Mouse (Mus musculus): ENCODE measurements around the gene Zfp334. TPM values are rescaled to one million over a fixed set of nuclear protein-coding genes. Genes with fewer than 3 reads are reported as not detected.

Gene Zfp334
- polyA plus RNA-seq (2017; shearing (Covaris generic)): not detected

DNA sequence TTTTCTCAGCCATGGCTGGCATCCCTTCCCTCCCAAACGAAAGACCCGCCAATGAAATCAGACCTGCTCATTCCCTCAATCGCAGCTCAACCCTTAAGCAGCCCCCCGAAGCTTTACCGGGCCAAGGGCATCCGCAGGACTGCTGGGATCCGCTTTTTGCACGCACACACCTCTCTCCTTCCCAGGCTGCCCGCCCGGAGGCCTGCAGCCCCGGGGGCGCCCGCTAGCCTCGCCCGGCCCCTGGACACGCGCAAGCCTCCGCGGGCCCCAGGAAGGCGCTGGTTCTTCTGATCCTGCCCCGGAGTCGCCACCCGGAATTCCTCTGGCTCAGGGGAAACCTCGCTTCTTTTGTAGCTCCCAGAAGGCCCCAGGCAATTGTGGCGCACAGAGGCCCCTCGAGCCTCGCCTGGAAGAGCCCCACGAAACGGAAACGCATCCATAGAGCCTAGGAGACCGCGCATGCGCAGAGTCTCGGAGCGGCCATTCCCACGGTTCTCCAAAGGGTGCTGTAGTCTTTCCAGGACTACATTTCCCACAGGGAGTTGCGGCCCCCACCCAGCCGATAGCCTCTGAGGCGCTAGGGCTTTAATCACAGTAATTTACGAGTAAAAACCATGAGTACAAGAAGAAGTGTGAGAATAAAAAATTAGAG lies at the start of gene Zfp334:
TSS of gene Zfp334 (minus strand) at position 416 of the 652 bp plus-strand sequence.
- no peak for ATAC-seq

DNA sequence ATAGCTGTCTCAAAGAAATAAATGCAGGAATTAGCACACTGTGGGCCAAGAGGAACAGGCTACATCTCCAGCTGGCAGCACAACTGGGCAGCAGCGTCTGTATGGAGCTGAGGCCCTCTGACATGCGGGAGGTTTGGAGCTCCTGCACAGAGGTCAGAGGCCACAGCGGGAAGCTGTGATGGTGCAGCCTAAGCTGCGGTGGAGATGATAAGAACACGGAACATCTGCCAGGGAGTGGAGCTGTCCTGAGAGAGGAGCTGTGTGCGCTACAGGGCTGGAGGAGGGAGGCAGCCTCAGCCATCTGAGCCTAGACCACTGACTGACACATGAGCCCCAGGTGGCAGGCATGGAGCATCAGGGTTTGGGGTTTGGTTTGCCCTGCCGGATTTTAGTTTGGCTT lies 40.6 kb upstream of the Zfp334 start:
- ATAC-seq: no peak

DNA sequence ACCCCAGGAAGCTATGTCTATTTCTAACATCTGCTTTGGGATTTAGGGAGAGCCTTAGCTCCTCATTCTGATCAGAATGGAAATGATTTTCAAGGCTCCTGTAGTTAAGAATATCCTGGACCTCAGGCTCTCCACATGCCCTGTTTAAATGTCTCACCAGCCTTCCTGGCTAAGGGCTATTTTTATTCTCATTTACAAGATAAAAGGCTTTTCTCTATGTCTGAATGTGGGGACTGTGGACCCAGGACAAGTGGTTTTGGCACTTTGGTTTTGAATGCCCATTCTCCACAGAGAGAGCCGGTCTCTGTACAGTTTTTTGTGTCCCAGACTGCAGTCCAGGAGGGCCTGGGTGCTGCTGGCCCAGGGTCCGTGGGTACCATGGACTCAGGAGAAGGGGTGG lies 32.1 kb upstream of the Zfp334 start:
- no peak for ATAC-seq

DNA sequence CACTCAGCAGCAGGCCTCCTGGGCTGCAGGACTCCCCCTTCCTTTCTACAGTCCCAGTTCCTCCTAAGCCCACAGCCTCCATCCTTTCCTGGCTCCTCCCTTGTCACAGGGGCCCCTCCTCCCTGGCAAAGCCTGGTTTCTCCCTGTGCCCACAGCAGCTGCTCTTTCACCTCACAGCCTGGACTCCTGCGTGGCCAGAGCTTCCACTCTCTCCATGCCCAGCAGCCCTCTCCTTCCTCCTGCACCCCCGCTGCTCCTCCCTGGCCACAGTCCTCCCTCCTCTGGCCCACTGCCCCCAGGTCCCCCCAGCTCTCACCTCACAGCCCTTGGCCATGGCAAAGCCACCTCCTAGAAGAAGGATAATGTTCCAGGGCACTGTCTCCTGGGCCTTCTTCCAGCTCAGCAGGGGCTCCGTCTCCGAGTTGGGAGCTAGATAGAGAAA lies 31.6 kb upstream of the Zfp334 start:
- no peak for ATAC-seq

DNA sequence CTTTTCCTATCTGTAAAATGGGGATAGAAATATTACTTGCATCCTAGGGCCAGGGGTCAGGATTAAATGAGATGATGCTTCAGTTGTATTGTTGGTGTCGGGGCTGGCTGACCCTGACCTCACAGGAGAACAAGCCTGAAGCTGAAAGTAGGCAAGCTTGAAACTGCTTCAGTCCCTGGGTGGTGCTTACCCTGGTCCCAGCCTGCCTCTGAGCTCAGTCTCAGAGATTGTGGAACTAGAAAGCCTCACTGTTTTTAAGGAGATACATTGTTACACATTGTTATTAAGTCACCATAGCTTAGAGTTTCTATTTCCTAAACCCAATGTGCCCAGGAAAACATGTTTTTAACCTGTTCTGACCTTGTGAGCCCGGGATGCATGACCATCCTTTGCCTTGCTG lies 30.5 kb upstream of the Zfp334 start:
- ATAC-seq: no peak

DNA sequence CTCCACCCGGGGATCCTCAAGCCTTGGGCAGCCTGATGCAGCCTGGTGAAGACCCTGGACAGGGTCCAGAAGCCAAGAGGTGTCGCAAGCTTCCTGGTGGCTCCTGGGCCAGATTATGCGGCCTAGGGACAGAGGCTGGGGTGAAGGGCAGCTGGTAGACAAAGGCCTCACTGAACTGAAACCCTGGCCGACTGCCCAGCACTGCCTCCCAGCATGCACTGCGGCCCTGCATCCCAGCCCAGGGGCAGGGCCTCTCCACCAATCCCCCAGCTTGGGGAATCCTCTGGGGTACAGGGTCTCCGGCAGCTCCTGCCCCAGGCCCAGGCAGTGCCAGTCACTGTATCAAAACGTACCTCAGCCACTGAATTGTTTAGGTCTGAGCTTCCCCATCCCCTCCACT lies 29.2 kb upstream of the Zfp334 start:
- no peak for ATAC-seq

DNA sequence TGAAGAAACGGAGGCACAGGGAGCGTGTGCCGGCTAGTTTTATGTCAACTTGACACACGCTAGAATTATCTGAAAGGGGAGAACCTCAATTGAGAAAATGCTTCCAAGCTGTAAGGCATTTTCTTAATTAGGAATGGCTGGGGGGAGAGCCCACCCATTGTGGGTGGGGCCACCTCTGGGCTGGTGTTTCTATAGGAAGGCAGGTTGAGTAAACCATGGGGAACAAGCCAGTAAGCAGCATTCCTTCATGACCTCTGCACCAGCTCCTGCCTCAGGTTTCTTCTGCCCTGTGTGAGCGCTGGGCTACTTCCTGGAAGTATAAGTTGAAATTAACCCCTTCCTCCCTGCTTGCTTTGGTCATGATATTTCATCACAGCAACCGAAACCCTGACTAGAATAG lies 27.7 kb upstream of the Zfp334 start:
- ATAC-seq: no peak

DNA sequence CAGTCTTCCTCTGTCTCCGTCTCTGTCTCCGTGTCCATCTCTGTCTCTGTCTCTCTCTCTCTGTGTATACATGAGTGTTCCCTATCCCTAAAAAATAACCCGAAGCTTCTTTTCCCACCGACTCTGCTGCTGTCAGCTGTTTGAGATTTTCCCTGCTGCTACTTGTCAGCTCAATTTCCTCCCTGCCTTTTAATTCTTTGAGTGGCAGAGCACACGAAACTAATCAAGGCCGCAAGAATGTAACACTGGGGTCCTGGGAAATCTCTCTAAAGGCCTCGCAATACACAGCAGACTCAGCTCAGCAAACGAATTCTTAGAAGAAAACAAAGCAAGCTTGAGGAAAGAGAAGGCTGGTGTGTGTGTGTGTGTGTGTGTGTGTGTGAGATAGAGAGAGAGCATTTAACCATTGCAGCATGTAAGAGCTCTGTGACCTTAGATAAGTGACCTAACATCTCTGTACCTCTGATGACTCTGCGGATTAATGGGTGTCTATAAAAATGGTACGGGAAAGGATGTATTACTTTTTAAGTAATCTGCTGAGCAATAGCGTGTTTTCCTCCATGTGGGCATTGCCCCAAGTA lies 27.2 kb upstream of the Zfp334 start:
- no peak for ATAC-seq

DNA sequence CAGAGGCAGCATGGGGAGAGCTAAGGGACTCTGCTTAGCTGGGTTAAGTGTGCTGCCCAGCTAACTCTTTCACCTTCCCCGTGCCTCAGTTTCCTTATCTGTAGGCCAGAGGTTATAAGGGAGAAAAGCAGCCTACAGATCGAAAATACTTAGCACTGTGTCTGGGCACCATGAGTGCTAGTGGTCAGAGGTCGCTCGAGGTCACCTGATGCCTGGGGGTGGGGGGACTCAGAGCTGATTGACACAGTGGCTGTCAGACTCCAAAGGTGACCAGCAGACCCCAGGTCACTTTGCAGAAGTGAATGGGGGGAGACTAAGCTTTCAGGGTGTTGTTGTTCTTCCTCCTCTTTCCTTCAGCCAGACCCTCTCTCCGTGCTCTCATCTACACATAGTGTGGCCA lies 26.3 kb upstream of the Zfp334 start:
- no peak for ATAC-seq

DNA sequence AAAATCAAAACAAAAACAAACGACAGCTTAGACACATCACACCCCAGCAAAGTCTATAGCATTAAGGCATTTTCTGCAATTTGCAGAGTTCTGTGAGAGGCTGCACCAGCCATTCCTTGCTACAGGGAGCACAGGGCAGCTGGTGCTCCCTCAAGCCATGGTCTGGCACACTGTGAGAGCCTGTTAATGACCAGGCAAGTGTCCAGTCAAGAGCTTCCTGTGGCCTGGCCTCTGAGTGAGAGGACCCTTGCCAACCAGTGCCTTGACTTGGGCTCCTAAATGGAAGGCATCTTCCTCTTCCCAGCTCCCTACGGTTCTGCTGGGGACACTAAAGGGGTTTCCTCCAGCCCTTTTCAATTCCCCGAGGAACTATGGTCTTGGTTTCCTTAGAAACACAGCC lies 25.8 kb upstream of the Zfp334 start:
- no peak for ATAC-seq

DNA sequence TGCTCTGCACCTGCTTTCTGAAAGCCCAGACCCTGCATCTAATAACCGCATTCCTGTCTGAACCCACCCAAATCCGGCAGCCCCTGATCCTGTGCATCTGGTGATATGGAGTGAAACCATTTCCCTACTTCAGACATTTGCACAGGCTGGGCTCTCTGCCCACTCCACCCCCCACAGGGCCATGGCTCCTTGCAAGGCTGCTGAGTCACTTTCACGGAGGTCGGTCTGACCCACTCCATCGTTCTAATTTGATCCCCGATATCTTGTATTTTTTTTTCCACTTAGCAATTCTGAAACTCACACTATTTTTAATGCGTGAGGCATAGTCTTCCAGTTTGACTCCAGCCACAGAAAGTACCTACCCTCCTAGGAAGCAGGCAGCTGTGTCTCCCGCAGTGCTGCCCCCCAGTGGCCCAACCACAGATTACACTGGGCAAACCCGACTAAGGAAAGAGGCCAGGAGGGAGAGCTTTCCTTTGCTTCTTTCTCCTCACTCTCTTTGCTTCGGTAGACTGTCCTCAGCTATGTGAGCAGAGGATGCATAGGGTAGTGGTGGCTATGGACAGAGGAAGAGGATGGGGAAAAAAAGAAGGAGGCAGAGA lies 19.7 kb upstream of the Zfp334 start:
- no peak for ATAC-seq

DNA sequence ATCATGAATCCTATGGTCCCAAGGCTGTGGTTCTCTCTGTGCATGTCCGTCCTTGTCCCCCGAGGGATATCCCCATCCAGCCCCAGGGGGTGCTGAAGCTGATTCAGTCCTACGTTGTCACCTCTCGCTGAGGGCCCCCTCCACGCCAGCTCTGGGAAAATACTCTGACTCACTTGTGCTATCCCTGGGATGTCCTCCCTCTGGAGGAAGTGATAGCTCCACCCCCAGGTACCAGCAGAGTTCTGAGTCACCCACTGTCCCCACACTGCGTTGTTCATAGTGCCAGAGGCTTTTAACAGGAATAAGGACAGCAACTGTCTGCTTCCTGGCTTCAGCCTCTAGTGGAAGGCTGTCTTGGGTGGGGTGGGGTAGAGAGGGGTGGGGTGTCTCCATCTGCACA lies 17.3 kb upstream of the Zfp334 start:
- no peak for ATAC-seq

DNA sequence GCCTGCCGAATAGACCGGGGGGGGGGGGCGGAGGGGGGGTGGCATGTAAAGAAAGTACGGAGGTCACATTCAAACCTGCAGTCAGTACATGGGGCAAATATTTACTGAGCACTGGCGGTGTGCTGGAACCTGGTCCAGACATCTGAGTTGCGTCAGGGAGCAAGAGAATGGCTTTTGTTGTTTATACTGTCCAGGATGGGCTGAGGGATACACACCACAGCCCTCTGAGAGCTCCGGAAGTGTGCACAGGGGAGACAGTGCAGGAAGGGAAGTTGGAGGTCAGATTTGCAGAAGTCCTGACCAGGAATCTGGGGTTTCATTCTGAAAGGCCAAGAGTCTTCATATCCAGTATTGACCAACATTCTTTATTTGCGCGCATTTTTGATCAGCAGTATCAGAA lies 16.9 kb upstream of the Zfp334 start:
- ATAC-seq: no peak

DNA sequence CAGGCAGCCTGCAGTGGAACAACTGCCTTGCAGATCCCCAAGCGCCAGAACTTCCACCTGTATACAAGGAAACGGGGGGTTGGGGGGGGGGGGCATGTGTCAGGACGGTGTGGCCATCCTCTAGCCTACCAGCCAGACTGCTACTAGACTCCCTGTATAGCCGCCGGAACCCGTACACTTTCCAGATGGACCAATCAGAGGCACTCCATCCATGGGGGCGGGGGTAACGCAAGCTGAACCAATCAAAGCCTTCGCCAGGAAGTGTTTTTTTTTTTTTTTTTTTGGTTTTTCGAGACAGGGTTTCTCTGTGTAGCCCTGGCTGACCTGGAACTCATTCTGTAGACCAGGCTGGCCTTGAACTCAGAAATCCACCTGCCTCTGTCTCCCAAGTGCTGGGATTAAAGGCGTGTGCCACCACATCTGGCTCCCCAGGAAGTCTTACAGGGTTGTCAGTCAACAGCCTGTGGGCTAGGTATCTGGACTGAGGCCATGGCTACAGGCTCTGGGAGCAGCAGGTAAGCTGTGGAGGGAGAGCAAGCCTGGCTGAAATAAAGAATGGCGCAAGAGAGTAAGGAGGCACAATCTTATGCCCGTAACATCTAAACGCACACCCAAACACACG lies 10.2 kb upstream of the Zfp334 start:
- ATAC-seq: no peak

DNA sequence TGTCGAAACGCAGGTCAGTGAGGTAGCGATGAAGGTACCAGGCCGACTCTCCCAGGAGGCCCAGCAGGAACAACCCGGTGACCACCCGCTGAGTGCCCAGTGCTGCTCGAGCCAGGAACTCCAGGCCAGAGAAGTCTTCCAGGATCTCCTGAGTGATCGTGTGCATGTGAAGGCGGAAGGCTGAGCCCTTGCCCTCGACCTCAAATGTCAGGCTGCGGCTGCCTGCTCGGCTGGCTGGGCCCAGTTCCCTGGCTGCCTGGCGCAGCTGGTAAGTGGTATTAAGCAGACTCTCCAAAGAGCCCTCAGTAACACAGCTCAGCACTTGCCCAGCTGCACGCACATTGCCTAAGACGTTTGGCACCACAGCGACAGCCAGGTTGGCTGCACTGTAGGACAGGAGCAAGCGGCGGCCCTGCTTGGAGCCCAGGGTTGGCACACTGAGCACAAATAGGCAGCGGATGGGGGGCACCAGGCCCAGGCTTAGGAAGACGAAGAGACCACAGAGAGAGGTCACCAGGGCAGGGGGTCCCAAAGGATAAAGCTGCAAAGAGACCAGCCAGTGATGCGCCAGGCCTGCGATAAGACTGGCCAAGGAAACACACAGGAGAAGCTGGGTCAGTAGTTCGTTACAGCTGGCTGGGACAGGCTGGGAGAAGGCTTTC lies 9.6 kb upstream of the Zfp334 start:
- ATAC-seq: no peak

DNA sequence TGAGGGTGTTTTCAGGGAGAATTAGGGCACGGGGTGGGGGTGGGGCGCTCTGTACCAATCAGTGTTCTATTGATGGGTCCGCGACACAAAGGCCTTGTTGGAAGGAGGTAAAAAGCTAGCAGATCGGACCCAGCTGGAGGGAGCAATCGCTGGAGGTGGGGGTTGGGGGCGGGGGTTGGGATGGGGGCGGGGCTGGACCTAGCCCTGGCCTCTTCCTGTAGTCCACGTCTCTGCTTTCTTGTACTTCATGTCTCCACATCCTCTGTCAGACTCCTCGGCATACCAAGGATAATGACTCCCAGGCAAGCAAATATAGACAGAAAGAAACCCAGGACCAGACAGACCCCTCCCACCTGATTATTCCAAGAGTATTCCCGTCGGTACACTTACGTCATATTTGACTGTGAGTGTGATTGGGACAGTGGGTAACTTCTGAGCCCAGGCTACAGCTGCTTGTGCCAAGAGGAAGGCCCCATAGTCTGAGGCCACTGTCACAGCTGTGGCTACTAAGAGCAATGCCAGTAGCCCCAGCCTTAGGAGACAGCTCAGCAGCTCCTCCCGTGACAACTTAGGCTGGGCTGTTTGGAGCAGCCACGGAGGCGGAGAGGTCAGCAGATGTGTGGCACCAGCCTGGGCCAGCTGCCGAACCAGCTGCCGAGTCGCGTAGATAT lies 8.9 kb upstream of the Zfp334 start:
- no peak for ATAC-seq

DNA sequence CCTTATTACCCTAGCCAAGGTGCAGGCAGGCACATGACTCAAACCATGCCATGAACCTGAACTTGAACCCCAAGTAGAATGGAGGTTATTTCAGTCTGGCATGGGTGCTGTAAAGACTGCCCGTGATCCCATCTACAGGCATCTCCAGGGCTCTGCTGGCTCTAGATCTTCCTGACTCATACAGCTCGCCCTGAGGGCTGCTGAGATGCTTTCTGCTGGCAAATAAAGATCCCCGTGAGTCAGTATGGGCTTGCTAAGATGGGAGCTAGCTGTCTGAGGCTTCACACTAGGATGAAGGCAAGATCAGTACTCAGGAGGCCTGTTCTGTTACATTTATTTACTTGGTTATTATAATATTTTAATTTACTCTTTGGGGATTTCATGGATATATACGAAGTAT lies 4.1 kb upstream of the Zfp334 start:
- no peak for ATAC-seq

DNA sequence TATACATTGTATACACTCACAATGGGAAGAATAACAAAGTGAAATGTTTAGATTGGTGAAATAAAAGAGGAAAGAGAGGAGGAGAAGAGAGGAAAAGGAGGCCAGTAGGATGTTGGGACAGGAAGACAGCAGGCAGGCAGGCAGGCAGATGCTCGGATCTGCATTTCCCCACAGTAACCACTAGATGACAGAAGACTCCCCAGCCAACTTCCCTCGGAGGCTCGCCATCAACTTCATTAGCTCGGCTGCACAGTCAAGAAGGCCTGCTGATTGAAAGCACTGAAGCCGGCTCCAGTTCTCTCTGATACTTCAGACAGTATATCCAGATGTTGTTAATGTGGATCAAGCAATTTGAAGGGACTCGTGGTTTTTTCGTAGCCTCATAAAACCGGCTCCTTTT lies 3.5 kb upstream of the Zfp334 start:
- ATAC-seq: no peak

DNA sequence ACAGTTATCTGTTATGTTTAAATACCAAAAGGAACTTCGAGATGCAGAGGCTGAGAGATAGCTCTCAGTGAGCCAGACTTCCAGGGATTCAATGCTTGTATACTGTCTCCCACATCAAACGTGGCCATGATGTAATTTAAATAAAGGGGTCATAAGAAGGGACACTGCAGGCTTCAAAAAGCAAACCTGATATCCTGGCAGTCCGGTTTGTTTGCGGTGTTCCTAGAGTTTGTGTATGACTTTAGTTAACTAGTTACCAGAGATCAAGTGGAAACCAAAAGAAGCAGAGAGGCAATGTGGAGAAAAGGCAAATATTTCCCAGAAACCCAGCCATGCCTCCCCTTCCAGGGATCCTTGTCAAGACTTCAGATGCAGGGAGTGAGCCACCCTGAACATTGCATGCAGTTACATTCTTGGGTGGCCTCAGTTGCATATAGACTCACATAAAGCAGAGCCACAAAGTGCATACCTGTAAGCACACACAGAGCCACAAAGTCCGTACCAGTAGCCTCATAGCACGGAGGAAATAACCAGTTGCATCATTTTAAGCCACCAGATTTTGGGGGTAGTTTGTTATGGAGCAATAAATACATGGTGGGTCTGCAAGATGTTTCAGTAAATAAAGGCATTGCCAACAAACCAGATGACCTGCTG lies 1.4 kb upstream of the Zfp334 start:
- ATAC-seq: no peak

DNA sequence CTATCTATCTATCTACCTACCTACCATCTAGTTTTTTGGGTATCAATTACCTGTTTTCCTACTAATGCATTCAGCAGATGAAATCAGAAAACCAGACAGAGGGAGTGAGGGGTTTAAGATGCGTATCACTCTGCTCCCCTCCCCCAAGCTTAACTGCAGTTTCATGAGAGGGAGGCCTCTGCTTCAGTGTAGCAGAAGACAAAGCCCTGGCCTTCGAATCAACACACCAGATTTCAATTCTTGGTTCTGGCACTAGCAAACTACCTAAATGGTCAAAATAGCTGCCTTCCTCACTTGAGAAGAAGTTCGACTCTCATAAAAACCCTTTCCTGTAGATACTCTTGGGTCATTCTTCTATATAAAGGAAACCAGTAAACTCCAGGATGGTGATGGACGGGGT lies 689 bp downstream of the Zfp334 start:
- ATAC-seq: no peak

DNA sequence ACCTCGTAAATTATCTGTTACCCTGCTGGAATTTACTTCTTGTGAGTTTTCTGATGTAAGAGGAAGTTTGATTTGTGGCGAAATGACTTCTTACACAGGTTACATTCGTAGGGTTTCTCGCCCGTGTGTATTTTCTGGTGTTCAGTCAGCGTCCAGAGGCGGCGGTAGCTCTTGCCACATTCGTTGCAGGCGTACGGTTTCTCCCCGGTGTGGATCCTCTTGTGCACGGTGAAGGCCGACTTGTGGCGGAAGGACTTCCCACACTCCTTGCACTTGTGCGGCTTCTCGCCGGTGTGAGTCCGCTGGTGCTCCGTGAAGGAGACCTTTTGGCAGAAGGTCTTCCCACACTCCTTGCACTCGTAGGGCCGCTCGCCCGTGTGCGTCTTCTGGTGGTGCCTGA lies 8.0 kb downstream of the Zfp334 start:
- no peak for ATAC-seq

DNA sequence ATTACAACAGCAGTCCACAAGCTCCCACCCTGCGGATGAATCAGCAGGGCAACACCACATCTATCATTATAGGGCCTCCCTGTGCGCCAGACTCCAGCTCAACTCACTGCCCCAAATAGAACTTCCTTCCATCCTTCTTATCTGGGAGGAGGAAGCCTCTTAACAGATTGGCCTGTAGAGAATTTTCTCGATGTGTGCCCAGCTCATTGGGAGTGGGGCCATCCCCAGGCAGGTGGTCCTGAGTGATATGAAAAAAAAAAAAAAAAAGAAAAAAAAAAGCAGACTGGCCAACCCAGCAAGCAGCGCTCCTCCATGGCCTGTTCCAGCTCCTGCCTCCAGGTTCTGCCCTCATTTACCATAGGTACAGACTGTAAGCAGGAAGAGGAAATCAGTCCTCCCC lies 12.1 kb downstream of the Zfp334 start:
- ATAC-seq: no peak
